Mouse (Mus musculus) embryo, embryonic 11 days (tissue): ENCODE data around the gene Hsf4.

Experiments
- DNase-seq: peaks from one replicate; pipeline ENCODE4 v3.0.0-alpha.2; 2015

The Hsf4 gene

DNA sequence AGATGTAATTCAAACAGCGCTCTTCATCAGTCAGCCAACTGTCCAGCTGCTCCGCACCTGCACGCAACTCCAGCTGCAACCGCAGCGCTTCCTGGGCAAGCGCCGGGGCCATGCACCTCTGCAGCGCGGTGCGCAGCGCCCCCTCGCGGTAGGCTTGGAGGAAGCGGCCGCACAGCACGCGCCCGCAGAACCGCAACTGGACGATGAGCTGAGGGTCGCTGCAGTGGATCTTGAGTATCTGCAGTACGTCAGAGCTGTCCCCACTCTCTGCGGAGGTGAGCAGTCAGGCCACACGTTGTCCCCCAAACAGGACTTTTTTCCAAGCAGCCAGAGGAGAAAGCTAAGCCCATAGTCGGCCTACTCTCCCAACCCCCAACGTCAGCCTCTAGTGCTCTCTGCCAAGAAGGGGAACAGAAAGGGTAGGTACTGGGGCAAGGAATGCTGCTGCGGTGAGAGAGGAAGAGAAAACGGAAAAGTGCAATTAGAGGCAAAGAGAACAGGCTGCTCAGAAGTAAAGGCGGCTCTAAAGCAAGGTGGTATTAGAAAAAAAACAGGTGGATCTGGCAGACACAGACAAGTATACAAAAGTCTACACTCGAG, 9.8 kb upstream of the Hsf4 start:
- DNase-seq = peak; percentile 90

DNA sequence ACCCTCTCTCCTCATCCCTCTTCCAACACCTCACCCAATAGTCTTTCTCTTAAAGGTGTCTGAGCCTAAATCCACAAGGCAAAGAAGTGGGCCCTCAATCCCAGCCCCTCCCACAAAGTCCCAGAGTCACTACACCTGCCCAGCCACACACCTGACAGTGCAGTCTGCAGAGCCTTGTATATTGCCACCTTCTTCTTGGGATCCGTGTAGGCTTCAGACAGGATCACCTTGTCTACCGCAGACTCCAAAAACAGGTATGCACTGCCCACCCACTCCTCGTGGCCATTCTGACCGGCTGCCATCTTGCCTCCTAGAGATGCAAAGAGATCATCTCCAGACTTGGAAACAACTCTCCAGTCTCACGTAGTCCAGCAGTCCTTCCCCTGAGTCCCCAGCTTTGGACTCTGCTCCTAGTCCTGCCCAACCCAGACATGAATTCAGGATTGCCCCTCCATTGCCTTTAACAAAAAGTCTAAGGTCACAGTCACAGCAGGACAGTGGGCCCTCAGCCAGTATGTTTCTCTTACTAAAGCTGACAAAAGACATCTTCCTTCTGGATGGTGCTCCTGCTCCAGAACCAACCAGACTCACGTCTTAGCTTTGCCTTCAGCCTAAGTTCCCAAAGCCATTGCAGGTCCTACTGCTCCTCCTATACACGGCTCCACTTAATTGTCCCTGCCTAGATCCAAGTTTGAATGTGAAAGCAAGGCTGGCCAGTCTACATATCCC, 9.1 kb upstream of the Hsf4 start:
- no peak for DNase-seq

DNA sequence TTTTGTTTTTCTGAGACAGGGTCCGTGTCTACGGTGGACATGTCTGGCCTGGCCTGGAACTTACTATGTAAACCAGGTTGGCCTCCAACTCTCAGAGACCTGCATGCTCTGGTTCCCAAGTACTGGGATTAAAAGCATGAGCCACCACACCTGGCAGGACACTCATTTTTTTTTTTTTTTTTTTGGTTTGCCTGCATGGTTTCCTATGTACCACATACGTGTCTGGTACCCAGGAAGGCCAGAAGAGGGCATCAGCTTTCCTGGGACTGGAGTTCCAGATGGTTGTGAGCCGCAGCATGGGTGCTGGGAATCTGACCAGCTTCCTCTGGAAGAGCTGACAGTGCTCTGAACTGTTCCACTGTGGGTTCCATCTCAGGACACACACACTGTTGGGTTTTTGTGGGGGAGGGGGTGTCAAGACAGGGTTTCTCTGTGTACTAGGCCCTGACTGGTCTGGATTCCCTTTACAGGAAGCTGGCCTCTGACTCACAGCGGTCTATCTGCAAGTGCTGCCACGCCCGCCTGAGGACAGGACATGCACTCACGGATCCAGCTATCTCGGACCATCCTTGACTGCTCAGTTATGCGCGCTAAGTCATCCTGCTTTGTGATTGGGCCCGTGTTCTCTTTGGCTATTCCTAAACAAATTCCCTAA, 8.1 kb upstream of the Hsf4 start:
- DNase-seq = no peak

DNA sequence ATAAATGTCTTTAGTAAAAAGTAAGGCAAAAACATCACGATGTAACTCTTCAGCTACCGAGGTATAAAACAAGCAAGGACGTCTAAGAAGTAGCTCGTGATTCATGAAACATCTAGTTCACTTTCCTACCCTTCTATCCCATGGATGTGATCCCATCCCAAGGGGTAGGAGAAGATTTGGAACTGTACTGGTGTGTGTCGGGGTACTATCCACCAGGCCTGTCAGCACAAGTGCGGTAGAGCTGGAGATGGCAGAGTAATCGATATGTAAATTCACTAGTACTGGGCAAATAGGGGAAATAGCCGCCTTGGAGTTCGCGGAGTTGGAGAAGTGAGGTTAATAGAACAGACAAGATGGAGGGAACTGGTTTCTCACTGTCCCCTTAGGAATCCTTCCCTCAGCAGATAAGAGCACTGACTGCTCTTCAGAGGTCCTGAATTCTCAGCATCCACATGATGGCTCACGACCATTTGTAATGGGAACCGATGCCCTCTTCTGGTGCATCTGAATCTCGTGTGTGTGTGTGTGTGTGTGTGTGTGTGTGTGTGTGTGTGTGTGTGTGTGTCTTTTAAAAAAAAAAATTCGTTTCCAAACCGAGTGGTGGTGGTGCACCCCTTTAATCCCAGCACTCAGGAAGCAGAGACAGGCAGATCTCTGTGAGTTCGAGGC, 6.2 kb upstream of the Hsf4 start:
- no peak for DNase-seq

DNA sequence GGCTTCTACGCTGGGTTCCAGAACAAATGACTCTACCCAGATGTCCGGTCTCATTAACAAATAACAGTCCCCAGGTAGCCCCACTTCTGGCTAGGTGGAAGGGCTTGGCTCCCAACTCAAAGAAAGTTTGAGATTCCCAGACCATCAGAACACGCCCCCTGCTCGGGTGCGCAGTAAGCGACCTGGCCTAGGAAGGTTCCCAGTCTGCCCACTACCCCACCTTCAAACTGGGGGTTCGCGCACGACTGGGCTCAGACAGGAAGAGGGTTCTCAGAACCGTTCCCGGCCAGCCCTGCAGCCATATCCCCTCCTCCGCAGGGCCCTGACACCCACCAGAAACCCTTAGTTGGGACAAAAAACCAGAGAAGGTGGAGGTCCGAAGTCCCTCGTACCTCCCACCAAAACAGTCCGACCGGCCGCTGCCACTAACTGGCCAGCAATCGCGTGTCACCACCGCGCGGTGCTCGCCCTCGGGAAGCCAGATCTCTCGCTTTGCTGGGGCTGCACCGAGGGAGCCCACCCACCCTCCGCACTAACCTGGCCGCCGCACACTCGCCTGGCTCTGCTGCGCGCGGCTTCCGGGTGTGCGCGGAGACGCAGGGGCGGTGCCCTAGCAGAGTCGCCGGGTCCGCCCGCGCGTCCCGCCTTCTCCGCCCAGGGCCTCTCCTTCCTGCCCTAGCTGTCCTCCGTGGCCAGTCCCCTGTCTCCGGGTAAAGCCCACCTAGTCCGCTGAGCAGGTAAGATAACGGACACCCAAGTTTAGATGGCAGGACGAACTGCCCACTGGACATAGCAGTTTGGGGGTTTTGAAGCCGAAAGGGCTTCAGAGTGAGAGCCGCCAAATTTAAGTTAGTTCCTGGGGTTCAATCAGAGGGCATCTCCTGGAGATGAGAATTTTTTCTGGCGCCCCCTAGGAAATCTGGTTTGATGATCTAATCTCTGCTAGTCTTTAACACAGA, 5.3 kb upstream of the Hsf4 start, which contains the start of the genes Tradd and Fbxl8:
Tradd (minus strand) TSS at position 586 of the 959 bp plus-strand sequence.
Fbxl8 (plus strand) TSS at position 625 of the 959 bp plus-strand sequence.
- peak; percentile 84 for DNase-seq

DNA sequence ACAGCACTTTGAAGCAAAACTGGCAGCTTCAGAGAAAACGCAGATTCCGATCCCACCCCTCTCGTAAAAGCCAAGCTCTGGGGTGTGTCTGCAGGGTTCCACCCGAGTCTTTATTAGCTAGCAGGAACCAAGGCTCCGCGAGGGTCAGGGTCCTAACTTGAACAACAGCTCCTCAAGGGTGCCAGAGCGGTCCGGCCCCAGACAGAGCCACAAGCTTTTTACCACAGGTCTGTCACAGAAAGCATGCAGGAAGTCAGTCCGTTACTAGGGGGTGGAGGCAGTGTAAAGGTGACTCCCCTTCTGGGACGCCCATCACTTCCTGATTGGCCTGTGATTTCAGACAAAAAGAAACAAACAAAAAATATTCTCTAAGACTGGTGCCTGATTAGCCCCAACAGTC, 4.5 kb upstream of the Hsf4 start:
- no peak for DNase-seq

DNA sequence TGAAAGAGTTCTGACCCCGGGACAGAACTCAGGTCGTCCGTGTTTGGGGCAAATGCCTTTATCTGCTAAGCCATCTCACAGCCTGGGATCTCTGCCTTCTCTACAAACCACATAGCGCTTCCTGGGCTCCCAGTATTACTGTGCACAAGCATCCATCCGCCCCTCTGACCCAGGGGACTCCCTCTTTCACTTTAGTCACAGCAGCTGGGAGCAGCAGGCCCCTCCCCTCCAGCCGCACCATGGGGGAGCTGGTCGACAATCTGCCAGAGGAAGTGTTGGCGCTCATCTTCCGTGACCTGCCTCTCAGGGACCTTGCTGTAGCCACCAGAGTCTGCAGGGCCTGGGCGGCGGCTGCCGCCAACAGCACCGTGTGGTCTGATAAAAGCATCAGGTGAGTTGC, 2.8 kb upstream of the Hsf4 start:
- DNase-seq = no peak

DNA sequence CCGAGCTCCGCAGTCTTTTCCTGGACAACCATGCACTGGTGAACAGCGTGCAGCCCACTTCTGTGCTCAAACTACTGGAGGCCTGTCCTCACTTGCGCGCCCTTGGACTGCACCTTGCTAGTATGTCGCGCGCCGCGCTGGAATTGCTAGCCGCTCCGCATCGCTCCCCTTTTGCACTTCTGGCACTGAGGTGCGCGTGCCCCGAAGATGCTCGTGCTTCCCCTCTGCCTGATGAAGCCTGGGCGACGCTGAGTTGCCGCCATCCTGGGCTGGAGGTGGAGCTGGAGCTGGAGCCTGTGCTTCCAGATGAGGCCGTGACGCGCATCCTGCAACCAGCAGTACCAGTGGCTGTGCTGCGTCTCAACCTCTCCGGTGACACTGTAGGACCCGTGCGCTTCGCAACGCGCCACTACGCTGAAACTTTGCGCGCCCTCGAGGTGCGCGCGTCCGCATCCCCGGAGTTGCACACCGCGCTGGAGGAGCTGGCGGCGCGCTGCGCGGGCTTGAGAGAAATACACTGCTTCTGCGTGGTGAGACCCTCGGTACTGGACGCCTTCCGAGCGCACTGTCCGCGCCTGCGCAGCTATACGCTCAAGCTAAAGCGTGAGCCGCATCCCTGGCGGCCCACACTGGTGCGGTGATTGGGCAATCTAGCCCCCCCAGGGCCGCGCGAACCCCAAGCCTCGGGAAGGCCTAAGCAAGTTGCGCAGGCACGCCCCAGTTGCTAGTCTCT, 1.1 kb upstream of the Hsf4 start:
- DNase-seq = peak; percentile 91

DNA sequence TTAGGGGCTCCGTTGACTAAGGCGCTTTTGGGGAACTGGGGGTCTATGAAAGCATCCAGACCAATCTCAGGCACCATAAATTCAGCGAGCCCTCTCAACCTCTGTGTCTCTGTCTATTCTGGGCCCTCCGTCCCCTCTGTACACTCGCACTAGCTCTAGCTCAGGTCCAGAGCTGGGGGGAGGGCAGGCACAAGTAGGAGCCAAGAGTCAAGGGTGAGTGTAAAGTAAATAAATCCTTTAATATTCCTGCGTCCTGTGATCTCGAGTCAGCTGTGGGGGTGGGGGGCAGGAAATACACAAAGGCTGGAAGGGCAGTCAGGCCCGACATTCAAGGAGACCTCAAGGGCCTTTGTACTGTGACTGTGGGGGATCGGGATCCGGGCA, 534 bp upstream of the Hsf4 start:
- DNase-seq = no peak

DNA sequence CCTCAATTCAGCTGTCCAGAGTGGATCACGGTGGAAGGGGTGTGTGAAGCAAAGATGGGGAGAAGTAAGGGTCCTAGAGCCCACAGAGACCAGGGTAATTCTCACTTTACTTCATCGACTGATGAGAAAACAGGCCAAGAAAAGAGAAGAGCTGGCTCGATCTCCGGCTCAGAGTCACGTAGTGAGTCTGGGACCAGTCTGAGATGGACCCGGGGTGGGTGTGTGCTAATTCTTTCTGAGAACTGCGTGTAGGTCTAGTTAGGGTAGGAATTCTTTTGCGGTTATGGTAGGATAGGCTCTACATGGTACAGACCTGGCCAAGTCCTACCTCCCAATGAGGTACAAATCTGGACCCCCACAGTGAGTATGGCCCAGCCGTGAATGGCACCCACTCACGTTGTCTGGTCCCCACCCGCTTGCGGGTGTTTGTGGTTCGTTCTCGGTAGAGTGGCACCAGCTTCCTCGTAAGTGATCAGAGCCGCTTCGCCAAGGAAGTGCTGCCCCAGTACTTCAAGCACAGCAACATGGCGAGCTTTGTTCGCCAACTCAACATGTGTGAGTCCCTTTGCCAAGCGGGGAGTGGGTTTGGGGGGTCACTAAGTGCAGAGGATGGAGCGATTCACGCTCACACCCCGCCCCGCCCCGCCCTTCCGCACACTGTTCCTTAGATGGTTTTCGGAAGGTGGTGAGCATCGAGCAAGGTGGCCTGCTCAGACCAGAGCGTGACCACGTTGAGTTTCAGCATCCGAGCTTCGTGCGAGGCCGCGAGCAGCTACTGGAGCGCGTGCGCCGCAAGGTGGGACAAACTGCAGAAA, 707 bp downstream of the Hsf4 start:
- DNase-seq = no peak

DNA sequence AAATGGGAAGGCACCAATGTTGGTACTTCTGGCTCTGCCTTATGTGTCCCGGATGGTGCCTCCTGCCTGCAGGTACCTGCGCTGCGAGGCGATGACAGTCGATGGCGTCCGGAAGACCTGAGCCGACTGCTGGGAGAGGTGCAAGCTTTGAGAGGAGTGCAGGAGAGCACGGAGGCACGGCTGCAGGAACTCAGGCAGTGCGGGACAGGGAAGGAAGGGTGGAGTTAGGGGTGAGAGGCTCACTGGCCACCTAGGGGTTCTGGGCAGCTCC, 1.2 kb downstream of the Hsf4 start:
- no peak for DNase-seq

DNA sequence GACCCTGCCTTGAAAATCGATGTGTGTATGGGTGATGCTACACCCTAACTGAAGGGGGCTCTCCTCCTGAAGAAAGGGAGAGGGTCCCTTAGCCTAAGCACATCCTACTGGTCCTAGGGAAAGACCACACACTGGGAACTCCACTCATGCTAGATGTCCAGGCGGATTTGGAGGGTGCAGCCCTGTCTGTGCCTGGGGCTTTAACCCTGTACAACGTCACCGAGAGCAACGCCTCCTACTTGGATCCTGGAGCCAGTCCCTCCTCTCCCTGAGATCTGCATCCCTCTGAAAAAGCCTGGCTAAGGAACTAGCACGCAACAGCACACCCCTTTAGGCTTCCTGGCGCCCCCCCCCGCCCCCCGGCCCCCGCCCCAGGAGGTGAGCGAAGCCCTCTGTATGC, 5.8 kb downstream of the Hsf4 start:
- DNase-seq = no peak

DNA sequence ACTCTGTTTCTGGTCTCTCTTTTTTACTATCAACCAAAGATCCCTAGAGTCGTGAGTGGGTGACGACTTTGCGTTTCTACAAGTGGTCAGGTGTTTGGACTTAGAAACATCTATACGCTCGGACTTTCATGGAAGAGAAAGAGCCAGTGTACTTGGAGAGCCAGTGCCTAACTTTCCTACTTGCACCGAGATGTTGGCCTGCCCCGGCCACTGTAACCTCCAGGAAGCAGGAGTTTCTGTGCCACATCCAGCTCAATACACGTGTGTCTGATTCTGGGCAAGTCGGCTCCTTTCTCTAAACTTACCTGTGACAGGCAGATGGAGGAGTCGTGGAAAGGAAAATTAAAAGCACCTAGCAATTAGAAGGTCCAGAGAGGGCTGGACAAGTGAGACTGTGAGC, 6.2 kb downstream of the Hsf4 start, which contains the start of gene Nol3:
Nol3 (plus strand) TSS at position 301 of the 400 bp plus-strand sequence.
- no peak for DNase-seq

DNA sequence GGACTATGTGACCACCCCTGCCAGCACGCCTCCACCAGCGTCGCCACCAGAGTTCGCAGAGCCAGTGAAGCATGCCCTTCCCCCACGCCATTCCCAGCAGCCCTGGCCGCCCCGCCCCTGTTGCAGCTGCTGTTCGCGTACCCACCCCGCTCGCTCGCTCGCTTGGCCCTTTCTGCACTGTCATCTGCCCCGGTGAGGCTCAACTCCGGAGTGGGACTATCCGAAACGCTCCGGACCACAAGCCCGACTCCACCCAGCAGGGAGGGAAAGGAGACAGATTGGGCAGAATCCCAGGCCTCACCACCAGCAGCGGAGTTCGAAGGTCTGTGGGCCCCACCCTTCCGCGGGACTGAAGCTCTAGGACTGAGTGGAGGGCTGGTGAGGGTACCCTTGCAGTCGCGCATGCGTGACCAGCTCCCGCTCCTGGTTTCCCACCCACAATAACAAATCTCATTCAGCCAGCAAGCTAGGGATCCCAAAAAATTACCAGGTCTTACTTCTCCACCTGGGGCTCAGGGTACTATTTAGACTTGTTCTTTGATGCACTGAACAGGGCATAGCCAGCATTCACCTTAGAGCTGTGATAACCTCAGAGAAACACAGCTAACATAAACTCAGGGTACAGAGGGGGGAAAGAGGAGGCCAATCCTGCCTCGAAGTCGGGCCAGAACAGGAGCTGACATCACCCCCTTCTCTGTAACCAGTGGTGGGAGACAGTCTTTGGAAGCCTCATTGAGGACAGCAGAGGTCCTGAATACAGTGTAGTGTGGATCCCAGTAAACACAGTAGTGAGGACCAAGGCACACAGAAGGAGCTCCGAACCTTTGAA, 6.9 kb downstream of the Hsf4 start:
- peak; percentile 76 for DNase-seq

DNA sequence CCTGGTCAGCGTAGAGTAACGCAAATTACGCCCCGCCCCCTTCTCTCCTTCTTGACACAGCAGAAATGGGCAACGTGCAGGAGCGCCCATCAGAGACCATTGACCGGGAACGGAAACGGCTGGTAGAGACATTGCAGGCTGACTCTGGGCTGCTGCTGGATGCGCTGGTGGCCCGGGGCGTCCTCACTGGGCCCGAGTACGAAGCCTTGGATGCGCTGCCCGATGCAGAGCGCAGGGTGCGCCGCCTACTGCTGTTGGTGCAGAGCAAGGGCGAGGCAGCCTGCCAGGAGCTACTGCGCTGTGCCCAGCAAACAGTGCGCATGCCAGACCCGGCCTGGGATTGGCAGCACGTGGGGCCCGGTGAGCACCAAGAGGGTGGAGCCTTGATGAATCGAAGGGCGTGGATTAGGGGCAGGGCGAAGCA, 9.3 kb downstream of the Hsf4 start:
- DNase-seq = no peak

DNA sequence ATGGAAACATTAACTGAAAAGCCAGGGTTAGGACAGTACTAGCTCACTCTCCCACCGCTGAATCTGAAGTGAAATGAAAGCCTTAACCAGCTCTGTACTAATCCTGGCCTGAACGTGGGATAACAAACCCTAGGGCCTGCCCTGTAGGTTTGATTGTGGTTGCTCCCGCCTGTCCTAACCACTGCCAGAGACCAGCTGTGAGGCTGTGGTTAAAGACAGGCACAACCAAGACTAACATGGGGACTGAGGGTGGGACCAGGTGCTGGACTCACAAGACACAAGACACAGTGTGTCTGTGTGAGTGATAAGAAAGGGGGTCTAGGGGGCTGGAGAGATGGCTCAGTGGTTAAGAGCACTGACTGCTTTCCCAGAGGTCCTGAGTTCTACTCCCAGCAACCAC, 11.0 kb downstream of the Hsf4 start:
- DNase-seq = no peak

DNA sequence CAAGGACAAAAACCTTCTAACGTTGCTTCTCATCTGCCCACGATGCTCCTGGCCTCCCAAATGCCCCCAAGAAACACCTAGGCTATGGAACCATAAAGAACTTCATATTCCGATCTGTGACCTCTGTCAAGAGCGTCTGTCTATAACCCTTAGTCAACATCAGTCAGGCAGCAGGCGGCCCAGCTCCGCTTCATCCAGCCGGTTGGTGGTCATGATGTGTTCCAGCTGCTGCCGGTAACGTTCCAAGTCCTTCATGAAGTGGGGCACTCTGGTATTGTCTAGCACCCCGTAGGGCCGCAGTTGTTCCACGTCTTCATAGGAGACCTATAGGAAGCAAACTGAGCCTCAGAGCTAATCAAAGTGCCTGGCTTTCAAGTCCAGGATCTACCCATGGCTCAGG, 12.2 kb downstream of the Hsf4 start:
- DNase-seq = no peak

DNA sequence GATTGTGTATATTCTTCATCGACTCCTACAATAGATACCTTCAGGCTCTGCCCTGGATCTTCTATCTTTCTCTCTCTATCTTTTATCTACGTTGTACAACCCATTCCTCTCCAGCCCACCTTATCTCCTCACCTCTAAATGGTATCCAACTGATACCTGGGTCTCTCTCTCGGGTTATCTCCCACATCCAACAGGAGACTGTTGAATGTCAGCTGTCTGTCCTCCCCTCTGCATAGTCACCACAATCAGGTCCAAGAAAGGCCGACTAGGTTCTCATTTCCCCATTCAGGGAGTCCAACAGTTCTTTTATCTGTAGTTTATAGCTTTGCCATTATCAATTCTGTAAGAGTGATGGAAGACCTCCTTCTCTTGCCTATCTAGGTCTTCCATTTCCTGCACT, 12.6 kb downstream of the Hsf4 start:
- DNase-seq = no peak

DNA sequence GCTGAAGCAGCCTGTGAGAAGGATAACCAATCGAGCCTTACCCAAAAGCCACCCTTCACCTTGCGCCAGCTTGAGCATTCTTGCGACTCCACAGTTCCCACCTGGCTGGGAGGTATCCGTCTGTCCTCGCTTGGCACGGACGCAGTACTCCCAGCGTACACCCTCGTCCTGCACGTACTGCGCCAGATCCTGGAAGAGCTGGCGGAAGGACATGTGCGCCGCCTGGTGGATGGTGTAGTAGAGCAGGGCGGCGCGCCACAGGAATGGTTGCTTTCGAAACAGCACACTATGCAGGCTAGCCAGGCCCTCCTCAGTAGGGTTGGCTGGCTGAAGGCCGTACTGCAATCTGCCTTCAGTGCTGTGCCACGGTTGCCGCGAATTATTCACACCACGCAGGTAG, 13.5 kb downstream of the Hsf4 start:
- DNase-seq = peak; percentile 70

DNA sequence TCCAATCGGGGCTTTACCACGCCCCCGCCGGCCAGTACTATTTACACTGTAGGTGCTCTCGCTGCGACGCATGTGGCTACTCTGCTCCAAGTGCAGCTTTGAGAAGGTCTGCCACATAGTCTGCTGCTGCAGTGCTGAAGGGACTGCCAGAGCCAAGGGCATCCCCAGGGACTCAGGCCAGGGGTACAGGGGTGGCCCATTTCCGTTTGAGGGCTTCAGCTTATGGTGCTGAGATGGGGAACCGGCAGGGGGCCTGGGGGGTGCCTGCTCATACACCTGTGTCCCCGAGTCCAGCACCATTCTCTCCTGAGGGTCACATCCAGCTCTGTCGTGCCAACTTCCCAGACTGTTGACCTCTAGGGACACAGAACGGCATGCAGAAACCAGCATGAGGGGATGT, 15.9 kb downstream of the Hsf4 start:
- no peak for DNase-seq
